ENCODE assay signal across 12 mouse cellular contexts in the genomic region with DNA sequence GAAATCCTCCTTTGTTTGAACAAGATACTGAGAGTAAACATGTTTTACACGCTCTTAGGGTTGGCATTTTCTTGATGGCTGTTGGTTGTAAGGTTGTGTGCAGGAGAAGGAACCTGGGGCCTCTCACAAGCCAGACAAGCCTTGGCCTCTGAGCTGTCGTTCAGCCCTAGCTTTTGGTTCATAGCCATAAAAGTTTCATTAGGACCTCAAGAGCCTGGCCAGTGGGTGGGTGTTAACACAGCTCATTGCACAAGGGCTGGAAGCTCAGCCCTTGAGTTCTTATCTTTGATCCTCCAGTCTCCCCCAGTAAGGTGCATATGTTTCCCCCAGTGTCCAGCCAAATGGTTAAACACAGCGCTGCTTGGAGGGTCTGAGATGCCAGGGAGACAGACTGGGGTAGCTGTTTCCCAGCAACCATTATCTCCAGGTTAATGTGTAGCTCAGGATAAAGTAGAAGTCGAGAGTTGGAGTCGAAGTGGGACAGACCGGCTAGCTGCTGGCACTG.
DNase-seq lines count a peak whose midpoint lies in the region; ATAC-seq lines count a peak whose summit lies in the region.
"Had no signal": no experiment of that assay in that cellular context is flagged by ENCODE, and none has a peak within 500 bp of the region (broad histone marks: within the 10 kb centered on the region; RNA-seq: fewer than 3 reads in every experiment).

No protein-coding gene starts in this region.

- H3K27ac ChIP-seq in forebrain, embryonic 11.5 days (ENCODE audit: low read depth, low read length) = no peak overlapping the region
- no peak overlapping the region for H3K27ac ChIP-seq in forebrain, embryonic 12.5 days
- peak overlapping the region; percentile 90 for H3K27ac ChIP-seq in kidney, embryonic 15.5 days
- H3K27ac ChIP-seq in neural tube, embryonic 11.5 days (ENCODE audit: low read depth, low read length) = no peak overlapping the region
- no peak overlapping the region for H3K27ac ChIP-seq in neural tube, embryonic 15.5 days (replicated peaks)

- no peak for DNase-seq in forebrain, embryonic 11.5 days (ENCODE audit: low spot score)
- no peak for DNase-seq in kidney, adult 11 months
- no peak for DNase-seq in neural tube, embryonic 11.5 days (ENCODE audit: low spot score)
- DNase-seq in cerebellum, adult 11 months = no peak
- no peak for DNase-seq in frontal cortex, postnatal 25 days (ENCODE audit: low spot score in 2 of 2)
- DNase-seq: gastrocnemius, postnatal 36 days; kidney, postnatal 10 days; right cerebral cortex, postnatal 4 days had no signal

- no peak overlapping the region for H3K4me3 ChIP-seq in forebrain, embryonic 11.5 days (ENCODE audit: low read depth, low read length)
- H3K4me3 ChIP-seq in forebrain, embryonic 12.5 days (replicated peaks) = no peak overlapping the region
- no peak overlapping the region for H3K4me3 ChIP-seq in kidney, embryonic 15.5 days (replicated peaks)
- H3K4me3 ChIP-seq in neural tube, embryonic 11.5 days (ENCODE audit: low read depth, low read length) = no peak overlapping the region
- H3K4me3 ChIP-seq in neural tube, embryonic 15.5 days (replicated peaks) = no peak overlapping the region
- H3K4me3 ChIP-seq: megakaryocyte, embryonic 14.5 days had no signal

- ATAC-seq in forebrain, embryonic 11.5 days (replicated peaks; ENCODE audit: low FRiP score) = no peak
- no peak for ATAC-seq in forebrain, embryonic 12.5 days (ENCODE audit: low FRiP score)
- ATAC-seq in kidney, embryonic 15.5 days (replicated peaks; ENCODE audit: low FRiP score) = peak; percentile 74
- ATAC-seq in neural tube, embryonic 11.5 days (ENCODE audit: insufficient read depth, low FRiP score, low TSS enrichment) = no peak
- no peak for ATAC-seq in neural tube, embryonic 15.5 days (ENCODE audit: low FRiP score)

- H3K27me3 ChIP-seq in forebrain, embryonic 11.5 days (ENCODE audit: control insufficient read depth, insufficient read depth, low read length) = no peaks in the 10 kb centered on the region
- H3K27me3 ChIP-seq in forebrain, embryonic 12.5 days = no peaks in the 10 kb centered on the region
- no peaks in the 10 kb centered on the region for H3K27me3 ChIP-seq in kidney, embryonic 15.5 days
- no peaks in the 10 kb centered on the region for H3K27me3 ChIP-seq in neural tube, embryonic 11.5 days (ENCODE audit: control insufficient read depth, insufficient read depth, low read length)
- no peaks in the 10 kb centered on the region for H3K27me3 ChIP-seq in neural tube, embryonic 15.5 days (replicated peaks)
- H3K27me3 ChIP-seq: megakaryocyte, embryonic 14.5 days had no signal

- H3K36me3 ChIP-seq in forebrain, embryonic 11.5 days (ENCODE audit: control insufficient read depth, insufficient read depth, low read length) = no peaks in the 10 kb centered on the region
- H3K36me3 ChIP-seq in forebrain, embryonic 12.5 days (replicated peaks) = no peaks in the 10 kb centered on the region
- peaks cover 6% of the 10 kb centered on the region; the same call in 1 of the 2 replicates for H3K36me3 ChIP-seq in kidney, embryonic 15.5 days
- H3K36me3 ChIP-seq in neural tube, embryonic 11.5 days (ENCODE audit: control insufficient read depth, insufficient read depth, low read length) = no peaks in the 10 kb centered on the region
- H3K36me3 ChIP-seq in neural tube, embryonic 15.5 days = no peaks in the 10 kb centered on the region; the same call in 1 of the 2 replicates

- peaks cover 4% of the 10 kb centered on the region; the same call in 1 of the 2 replicates for H3K4me1 ChIP-seq in forebrain, embryonic 11.5 days (replicated peaks; ENCODE audit: control insufficient read depth, insufficient read depth, low read length)
- peaks cover 28% of the 10 kb centered on the region for H3K4me1 ChIP-seq in forebrain, embryonic 12.5 days
- H3K4me1 ChIP-seq in kidney, embryonic 15.5 days = peaks cover 66% of the 10 kb centered on the region
- H3K4me1 ChIP-seq in neural tube, embryonic 11.5 days (ENCODE audit: control insufficient read depth, insufficient read depth, low read length) = peaks cover 8% of the 10 kb centered on the region
- peaks cover 16% of the 10 kb centered on the region; the same call in 1 of the 2 replicates for H3K4me1 ChIP-seq in neural tube, embryonic 15.5 days
- H3K4me1 ChIP-seq: megakaryocyte, embryonic 14.5 days had no signal

- no peak overlapping the region for H3K4me2 ChIP-seq in forebrain, embryonic 11.5 days (ENCODE audit: low read depth, low read length, severe bottlenecking)
- no peak overlapping the region for H3K4me2 ChIP-seq in forebrain, embryonic 12.5 days
- H3K4me2 ChIP-seq in kidney, embryonic 15.5 days = no peak overlapping the region
- H3K4me2 ChIP-seq in neural tube, embryonic 11.5 days (ENCODE audit: low read depth) = no peak overlapping the region
- H3K4me2 ChIP-seq in neural tube, embryonic 15.5 days = no peak overlapping the region

- WGBS in forebrain, embryonic 11.5 days = 54% methylated on average over 6 of the region's 6 CpGs
- WGBS in forebrain, embryonic 12.5 days = 58% methylated on average over 6 of the region's 6 CpGs
- WGBS in kidney, embryonic 15.5 days = 21% methylated on average over 6 of the region's 6 CpGs
- 25% methylated on average over 6 of the region's 6 CpGs for WGBS in neural tube, embryonic 11.5 days
- WGBS in neural tube, embryonic 15.5 days = 16% methylated on average over 6 of the region's 6 CpGs

- peak overlapping the region; percentile 8; the same call in 1 of the 2 replicates for H3K9ac ChIP-seq in forebrain, embryonic 11.5 days (ENCODE audit: low read length)
- H3K9ac ChIP-seq in forebrain, embryonic 12.5 days = no peak overlapping the region
- H3K9ac ChIP-seq in kidney, embryonic 15.5 days = no peak overlapping the region
- peak overlapping the region; percentile 18 for H3K9ac ChIP-seq in neural tube, embryonic 11.5 days (ENCODE audit: low read length)
- no peak overlapping the region for H3K9ac ChIP-seq in neural tube, embryonic 15.5 days (replicated peaks)

- H3K9me3 ChIP-seq in forebrain, embryonic 11.5 days (ENCODE audit: control insufficient read depth, low read length) = no peaks in the 10 kb centered on the region
- no peaks in the 10 kb centered on the region for H3K9me3 ChIP-seq in forebrain, embryonic 12.5 days
- H3K9me3 ChIP-seq in kidney, embryonic 15.5 days (replicated peaks) = no peaks in the 10 kb centered on the region
- H3K9me3 ChIP-seq in neural tube, embryonic 11.5 days (ENCODE audit: control insufficient read depth, low read length) = no peaks in the 10 kb centered on the region
- no peaks in the 10 kb centered on the region for H3K9me3 ChIP-seq in neural tube, embryonic 15.5 days (replicated peaks)

Comparison
In these comparisons a context has a peak if more than half of its experiments do, and no peak if none do; other contexts are left out.
1. H3K9ac ChIP-seq: peak in forebrain, embryonic 11.5 days (single experiment) and neural tube, embryonic 11.5 days (single experiment); none in forebrain, embryonic 12.5 days (single experiment), kidney, embryonic 15.5 days (single experiment) and neural tube, embryonic 15.5 days (single experiment).